Mouse (Mus musculus): ENCODE measurements around the gene Tdrd1.

GRCm38 (mm10) chr19:56797376-56797775 is 28.6 kb upstream of the Tdrd1 start:
- TF ChIP-seq CTCF (conservative IDR thresholded peaks at IDR 0.05; ENCODE audit: insufficient read depth, insufficient read length, low read depth, low read length) (no peak), POLR2A (IDR thresholded peaks at IDR 0.05; ENCODE audit: low read depth, low read length) (no peak)
